Mouse (Mus musculus) right cerebral cortex, postnatal 25 days (tissue): ENCODE data around the gene Olfr1366.
"Not testable (repeated sequence)": the region's sequence is repeated elsewhere in the genome, so short reads cannot be mapped to it uniquely, and the experiment has no call there.

Experiments
- DNase-seq: peaks from one replicate; pipeline ENCODE4 v3.0.0; 2022

Olfr1366 gene

DNA sequence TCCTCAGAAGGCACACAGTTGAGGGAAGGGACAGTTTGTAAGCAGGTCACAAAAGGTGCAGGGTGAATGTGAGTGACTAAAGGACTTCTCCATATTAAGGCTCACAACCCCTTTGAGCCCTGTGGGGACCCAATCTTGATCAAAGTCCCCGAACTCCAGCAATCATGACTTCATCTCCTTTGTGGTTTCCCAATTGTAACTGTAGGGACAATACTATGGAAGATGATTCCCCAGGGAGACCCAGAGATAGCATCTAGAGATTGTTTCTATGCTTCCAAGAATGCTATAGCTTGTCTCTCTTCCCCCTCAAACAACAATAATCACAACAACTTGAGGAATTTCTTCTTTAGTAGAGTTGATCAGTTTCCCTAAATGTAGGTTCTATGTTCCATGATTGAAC lies at the start of gene Olfr1366:
Gene Olfr1366, minus strand, starts transcription at position 101 of the 400 bp plus-strand sequence.
- no peak for DNase-seq

DNA sequence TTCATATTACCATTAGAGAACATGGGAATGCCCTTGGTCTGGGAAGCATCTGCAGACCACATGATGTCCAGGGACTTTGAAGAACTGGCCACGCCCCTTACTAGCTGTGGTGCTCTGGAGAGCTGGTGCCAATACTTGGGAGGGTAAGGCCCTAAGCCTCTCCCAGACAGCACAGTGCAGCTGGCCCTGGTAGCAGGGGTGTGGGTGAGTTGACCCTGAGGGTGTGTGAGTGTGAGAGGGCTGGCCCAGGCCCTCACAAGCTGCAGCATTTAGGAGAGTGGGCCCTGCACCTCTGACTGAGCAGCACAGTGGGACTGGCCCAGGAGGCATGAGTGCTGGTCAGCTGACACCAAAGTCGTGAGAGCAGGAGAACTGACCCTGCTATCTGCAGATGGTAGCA lies 49.0 kb upstream of the Olfr1366 start:
- no peak for DNase-seq

DNA sequence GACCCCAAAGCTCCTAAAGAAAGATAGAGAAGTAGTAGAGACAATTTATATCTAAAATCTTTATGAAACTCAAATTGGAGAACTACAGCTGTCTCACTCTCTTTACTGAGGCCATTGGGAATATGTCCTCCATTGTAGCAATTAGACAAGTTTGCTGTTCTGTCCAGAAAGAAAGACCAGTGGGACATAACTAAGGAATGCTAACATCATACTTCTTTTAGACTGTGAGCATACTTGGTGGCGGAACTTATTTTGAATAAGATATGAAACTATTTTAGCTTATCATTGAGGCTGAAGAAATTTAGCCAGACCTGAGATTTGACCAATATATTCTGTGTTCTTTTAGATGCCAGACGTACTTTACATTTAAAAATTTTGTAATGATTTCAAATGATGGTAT lies 39.1 kb upstream of the Olfr1366 start, which contains the start of gene Olfr1364:
Gene Olfr1364, minus strand, starts transcription at position 101 of the 400 bp plus-strand sequence.
- DNase-seq: no peak

DNA sequence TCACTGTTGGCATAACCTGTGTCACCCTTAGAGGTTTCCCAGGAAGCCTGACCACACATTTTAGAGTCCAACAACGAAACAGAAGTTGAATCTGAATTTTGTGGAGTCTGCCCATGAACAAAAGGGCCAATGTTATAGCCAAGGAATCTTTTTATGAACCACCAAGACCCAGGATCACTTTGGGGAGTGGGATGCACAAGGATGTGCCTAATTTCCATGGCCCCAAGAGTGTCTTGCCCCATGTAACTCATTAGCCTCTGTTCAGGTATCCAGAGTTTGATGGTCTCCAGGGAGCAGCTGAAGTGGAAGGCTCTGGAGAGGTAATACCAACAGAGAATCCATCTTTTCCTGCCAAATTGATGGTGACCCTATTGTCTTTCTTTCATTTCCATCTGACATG lies 17.2 kb upstream of the Olfr1366 start, which contains the start of gene Olfr1535:
Gene Olfr1535, minus strand, starts transcription at position 101 of the 400 bp plus-strand sequence.
- no peak for DNase-seq

DNA sequence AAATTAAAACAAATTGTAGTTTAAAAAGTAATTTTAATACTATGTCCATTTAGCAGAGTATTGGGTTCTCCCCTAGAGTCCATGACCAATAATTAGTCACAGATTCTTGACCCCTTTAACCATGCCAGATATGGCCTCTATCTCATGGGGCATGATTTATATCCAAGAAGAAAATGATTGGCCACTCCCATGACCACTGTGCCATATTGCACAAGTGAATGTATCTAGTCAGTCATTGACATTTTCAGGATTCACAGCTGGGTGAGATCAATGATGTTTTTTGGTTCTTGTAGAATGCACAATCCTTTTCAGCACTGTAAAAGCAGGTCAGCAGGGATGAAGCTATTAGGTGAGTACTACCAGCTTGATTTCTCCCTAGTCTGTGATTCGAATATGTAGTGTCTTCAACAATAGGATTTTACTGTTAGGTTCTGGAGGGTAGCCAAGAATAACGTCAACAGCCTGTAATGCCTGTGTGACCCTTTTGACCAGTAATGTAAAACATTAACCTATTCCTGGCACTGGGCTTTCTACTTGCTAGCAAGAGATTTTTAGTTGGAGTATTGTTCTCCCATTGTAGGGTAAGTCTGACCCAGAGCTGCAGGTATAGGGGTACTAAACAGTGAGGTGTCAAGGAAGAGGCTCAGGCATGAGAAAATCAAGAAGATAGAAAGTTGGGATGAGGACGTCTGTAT lies 8.0 kb upstream of the Olfr1366 start:
- DNase-seq: no peak

DNA sequence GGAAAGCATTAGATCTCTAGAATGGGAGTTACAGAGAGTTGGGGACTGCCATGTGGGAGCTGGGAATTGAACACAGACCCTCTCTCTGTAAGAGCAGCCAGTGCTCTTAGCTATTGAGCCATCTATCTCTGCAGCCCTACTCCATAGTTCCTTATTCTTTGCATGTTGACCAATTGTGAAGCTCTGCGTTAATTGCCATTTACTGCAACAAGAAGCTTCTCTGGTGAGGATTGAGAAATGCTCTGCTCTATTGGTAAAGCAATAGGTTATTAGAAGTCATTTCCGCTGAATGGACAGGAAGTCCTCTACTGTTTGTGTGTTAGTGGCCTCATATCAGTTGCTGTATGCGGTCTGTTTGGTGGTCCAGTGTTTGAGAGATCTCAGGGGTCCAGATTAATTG lies 6.9 kb upstream of the Olfr1366 start:
- DNase-seq: no peak

DNA sequence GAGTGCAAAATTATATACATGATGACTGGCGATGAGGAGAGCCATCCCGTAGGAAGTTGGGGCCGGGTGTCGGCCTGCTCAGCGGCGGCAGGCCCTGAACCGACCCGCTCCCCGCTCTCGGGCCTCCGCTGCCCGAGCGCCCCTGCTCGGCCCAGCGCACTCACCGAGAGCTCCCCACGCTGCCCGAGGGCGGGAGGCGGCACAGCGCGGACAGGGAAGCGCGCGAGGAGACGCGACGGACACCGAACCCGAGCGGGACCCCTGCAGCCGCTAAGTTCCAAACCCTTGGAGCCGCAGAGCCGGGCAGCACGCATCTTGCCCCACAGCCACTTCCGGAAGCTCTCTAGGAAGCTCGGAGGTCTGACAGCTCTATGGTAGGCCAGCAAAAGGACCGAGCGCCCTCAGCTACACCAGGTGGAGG lies 11.8 kb downstream of the Olfr1366 start, which contains the start of gene Zkscan8:
Gene Zkscan8, minus strand, starts transcription at position 340 of the 421 bp plus-strand sequence.
- peak; percentile 87 for DNase-seq

DNA sequence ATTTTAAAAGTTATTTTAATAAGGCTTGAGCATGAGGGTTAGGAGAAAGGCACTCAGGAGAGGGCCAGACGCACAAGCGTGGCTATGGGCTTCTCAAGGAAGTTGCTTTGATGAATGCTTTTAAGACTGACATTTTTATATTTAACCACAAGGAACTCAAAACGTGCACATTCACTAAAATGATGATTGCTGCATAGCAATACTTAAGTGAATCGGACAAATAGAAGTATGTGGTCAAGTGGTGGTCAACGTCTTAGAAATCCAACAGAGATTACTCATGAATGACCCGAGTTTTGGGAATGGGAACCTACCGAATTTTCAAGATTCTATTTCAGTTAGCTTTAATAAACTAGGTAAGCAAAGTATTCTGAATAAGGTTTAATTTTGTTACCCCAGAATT lies 12.5 kb downstream of the Olfr1366 start:
- DNase-seq: no peak

DNA sequence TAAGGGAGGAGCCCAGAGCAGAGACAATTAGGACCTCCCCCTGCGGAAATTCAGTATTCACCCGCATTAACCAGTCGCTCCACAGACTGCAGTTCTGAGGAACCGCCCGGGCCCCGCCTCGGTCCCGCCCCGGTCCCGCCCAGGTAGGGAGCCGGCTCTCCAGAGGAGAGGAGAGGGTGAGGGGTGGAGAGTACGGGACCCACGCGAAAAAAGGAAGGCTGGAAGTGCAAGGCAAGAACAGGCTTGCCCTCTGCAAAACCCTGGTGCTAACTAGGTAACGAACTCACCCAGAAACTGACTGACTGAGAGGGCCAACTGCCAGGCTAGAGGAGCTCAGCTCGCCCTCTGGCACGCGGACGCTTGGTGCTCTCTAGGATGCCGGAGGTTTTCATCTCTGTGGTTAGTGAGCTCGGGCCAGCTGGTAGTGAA lies 36.4 kb downstream of the Olfr1366 start:
- DNase-seq: peak; percentile 81

DNA sequence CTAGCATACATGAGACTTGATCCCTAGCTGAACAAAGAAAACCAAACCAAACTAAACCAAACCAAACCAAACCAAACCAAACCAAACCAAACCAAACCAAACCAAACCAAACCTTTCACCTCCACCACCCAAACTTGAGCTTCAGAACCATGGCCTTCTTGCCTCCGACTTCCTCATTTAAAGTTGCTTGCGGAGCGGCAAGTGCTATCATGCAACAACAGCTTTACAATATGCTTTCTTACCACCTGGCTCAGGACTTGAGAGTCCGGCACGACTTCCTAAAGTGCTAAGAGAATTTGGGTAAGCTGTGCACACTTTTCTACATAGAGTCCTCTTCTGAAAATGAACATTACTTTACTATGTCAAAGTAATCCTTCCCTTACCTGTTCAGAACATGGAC lies 40.3 kb downstream of the Olfr1366 start:
- no peak for DNase-seq

DNA sequence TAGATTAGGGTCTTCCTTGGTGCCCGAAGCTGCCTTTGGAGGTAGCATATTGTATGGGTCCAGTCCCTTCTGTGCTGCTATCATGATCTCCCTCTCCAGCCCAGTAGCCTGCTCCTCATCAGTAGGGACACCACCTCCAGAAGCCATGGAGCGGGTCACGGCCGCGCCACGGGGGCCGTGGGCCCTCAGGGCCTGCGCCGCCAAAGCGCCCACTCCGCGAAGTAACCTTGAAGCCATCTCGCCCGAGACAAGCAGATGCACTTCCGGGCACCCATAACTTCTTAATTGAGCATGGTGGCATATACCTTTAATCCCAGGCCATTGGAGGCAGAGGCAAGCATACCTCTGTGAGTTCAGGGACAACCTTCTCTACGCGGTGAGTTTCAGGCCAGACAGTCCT lies 41.4 kb downstream of the Olfr1366 start, which contains the start of gene Gm11273:
Gene Gm11273, minus strand, starts transcription at position 237 of the 400 bp plus-strand sequence.
- not testable (repeated sequence) for DNase-seq

DNA sequence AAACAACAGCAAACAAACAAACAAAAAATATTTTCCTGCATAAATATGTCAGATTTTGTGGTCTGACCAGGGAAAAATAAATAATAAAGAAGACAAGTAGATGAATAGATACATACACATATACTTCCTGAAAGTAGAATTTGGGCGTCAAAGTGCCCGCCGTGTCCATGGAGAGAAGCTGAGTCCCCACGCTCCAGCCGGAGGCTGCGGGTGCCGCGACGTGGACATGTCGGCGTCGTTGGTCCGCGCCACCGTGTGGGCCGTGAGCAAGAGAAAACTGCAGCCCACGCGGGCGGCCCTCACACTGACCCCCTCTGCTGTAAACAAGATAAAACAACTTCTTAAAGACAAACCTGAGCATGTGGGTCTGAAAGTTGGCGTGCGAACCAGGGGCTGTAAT lies 47.5 kb downstream of the Olfr1366 start, which contains the start of gene AK157302:
Gene AK157302, plus strand, starts transcription at position 144 of the 400 bp plus-strand sequence.
- no peak for DNase-seq

DNA sequence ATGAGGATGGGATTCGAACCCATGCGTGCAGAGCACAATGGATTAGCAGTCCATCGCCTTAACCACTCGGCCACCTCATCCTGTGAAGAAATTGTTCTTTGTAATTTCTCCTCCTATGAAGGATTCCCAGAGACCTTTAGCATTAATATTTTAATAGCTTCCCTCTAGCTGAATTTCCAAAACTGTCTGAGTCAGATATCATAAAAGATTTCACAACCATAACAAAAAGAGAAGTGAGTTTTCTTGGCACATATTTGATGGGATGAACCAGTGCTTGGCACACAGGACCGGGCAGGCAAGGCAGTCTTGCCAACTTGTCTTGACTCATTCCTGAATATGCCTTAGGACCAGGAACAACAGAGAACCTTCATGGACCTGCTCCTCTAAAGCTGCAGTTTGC lies 49.8 kb downstream of the Olfr1366 start:
- DNase-seq: no peak

DNA sequence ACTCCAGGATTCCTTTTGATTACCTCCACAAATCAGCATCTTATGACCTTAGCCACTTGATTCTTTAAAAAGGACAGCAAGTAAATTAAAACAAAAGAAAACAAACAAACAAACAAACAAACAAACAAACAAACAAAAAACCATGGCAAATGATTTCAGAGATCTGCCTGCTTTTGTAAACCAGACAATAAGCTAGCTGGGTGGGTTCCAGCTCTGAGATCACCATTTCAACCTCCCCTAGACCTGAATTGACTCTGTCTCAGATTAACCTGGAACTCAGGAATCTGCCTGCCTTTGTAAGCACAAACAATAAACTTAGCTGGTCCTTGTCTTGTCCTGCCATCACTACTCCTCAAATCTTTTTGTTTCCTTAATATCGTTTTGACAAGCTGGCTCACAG lies 55.7 kb downstream of the Olfr1366 start:
- no peak for DNase-seq
